Mouse (Mus musculus): ENCODE measurements at regions not wholly inside any gene's neighbourhood (a gene's known extent, or its start where the extent isn't known, plus 50 kb on each side); places are given as distances from the start of the nearest gene placed in this dataset.

- DNase-seq (ENCODE audit: low read depth, low spot score): no peak
These were observed 941.4 kb downstream of the Slc4a3 start for GRCm38 (mm10) chr1:76487481-76487880.

GRCm38 (mm10) chr1:76489681-76490492 lies 943.8 kb downstream of the Slc4a3 start:
- DNase-seq (ENCODE audit: low read depth, low spot score): no peak
- Histone ChIP-seq H3K36me3 (ENCODE audit: control insufficient read depth, insufficient read depth, low read length, poor library complexity, severe bottlenecking) (no peaks in the 10 kb centered on the region), H3K27me3 (ENCODE audit: control insufficient read depth, insufficient read depth, low read length, poor library complexity, severe bottlenecking) (no peaks in the 10 kb centered on the region)

More at GRCm38 (mm10) chr1:76487481-76487880, 941.4 kb downstream of the Slc4a3 start:
- Histone ChIP-seq H3K27me3 (ENCODE audit: control insufficient read depth, insufficient read depth, low read length, poor library complexity, severe bottlenecking) (no peaks in the 10 kb centered on the region), H3K36me3 (ENCODE audit: control insufficient read depth, insufficient read depth, low read length, poor library complexity, severe bottlenecking) (no peaks in the 10 kb centered on the region)

- Histone ChIP-seq H3K27me3 (ENCODE audit: control insufficient read depth, insufficient read depth, low read length, poor library complexity, severe bottlenecking) (no peaks in the 10 kb centered on the region), H3K36me3 (ENCODE audit: control insufficient read depth, insufficient read depth, low read length, poor library complexity, severe bottlenecking) (no peaks in the 10 kb centered on the region)
- no peak for DNase-seq (ENCODE audit: low read depth, low spot score)
These were observed 944.7 kb downstream of the Slc4a3 start for GRCm38 (mm10) chr1:76490719-76491118.

GRCm38 (mm10) chr1:76491187-76491586 lies 945.1 kb downstream of the Slc4a3 start:
- DNase-seq (ENCODE audit: low read depth, low spot score): no peak
- H3K27me3 ChIP-seq (ENCODE audit: control insufficient read depth, insufficient read depth, low read length, poor library complexity, severe bottlenecking): no peaks in the 10 kb centered on the region
- no peaks in the 10 kb centered on the region for H3K36me3 ChIP-seq (ENCODE audit: control insufficient read depth, insufficient read depth, low read length, poor library complexity, severe bottlenecking)

- H3K36me3 ChIP-seq (ENCODE audit: control insufficient read depth, insufficient read depth, low read length, poor library complexity, severe bottlenecking): no peaks in the 10 kb centered on the region
- DNase-seq (ENCODE audit: low read depth, low spot score): no peak
- no peaks in the 10 kb centered on the region for H3K27me3 ChIP-seq (ENCODE audit: control insufficient read depth, insufficient read depth, low read length, poor library complexity, severe bottlenecking)
These were observed 959.1 kb downstream of the Slc4a3 start for GRCm38 (mm10) chr1:76505150-76505549.

- DNase-seq (ENCODE audit: low read depth, low spot score): no peak
- no peaks in the 10 kb centered on the region for H3K36me3 ChIP-seq (ENCODE audit: control insufficient read depth, insufficient read depth, low read length, poor library complexity, severe bottlenecking)
- no peaks in the 10 kb centered on the region for H3K27me3 ChIP-seq (ENCODE audit: control insufficient read depth, insufficient read depth, low read length, poor library complexity, severe bottlenecking)
These were observed 962.8 kb downstream of the Slc4a3 start for GRCm38 (mm10) chr1:76508821-76509220.

GRCm38 (mm10) chr1:76509486-76509885 lies 963.4 kb downstream of the Slc4a3 start:
- DNase-seq (ENCODE audit: low read depth, low spot score): no peak
- Histone ChIP-seq H3K27me3 (ENCODE audit: control insufficient read depth, insufficient read depth, low read length, poor library complexity, severe bottlenecking) (no peaks in the 10 kb centered on the region), H3K36me3 (ENCODE audit: control insufficient read depth, insufficient read depth, low read length, poor library complexity, severe bottlenecking) (no peaks in the 10 kb centered on the region)

GRCm38 (mm10) chr1:76512156-76512555 lies 966.1 kb downstream of the Slc4a3 start:
- H3K36me3 ChIP-seq (ENCODE audit: control insufficient read depth, insufficient read depth, low read length, poor library complexity, severe bottlenecking): no peaks in the 10 kb centered on the region
- no peaks in the 10 kb centered on the region for H3K27me3 ChIP-seq (ENCODE audit: control insufficient read depth, insufficient read depth, low read length, poor library complexity, severe bottlenecking)
- DNase-seq (ENCODE audit: low read depth, low spot score): no peak

- no peak for DNase-seq (ENCODE audit: low read depth, low spot score)
- Histone ChIP-seq H3K36me3 (ENCODE audit: control insufficient read depth, insufficient read depth, low read length, poor library complexity, severe bottlenecking) (no peaks in the 10 kb centered on the region), H3K27me3 (ENCODE audit: control insufficient read depth, insufficient read depth, low read length, poor library complexity, severe bottlenecking) (no peaks in the 10 kb centered on the region)
These were observed 967.4 kb downstream of the Slc4a3 start for GRCm38 (mm10) chr1:76513490-76513889.

GRCm38 (mm10) chr1:76529531-76529930 lies 983.5 kb downstream of the Slc4a3 start:
- Histone ChIP-seq H3K36me3 (ENCODE audit: control insufficient read depth, insufficient read depth, low read length, poor library complexity, severe bottlenecking) (no peaks in the 10 kb centered on the region), H3K27me3 (ENCODE audit: control insufficient read depth, insufficient read depth, low read length, poor library complexity, severe bottlenecking) (no peaks in the 10 kb centered on the region)
- no peak for DNase-seq (ENCODE audit: low read depth, low spot score)

- DNase-seq (ENCODE audit: low read depth, low spot score): no peak
- no peaks in the 10 kb centered on the region for H3K27me3 ChIP-seq (ENCODE audit: control insufficient read depth, insufficient read depth, low read length, poor library complexity, severe bottlenecking)
These were observed 984.3 kb downstream of the Slc4a3 start for GRCm38 (mm10) chr1:76530342-76530741.

GRCm38 (mm10) chr1:76535522-76535956 lies 979.3 kb downstream of the Epha4 start:
- H3K36me3 ChIP-seq (ENCODE audit: control insufficient read depth, insufficient read depth, low read length, poor library complexity, severe bottlenecking): no peaks in the 10 kb centered on the region
- no peak for DNase-seq (ENCODE audit: low read depth, low spot score)
- no peaks in the 10 kb centered on the region for H3K27me3 ChIP-seq (ENCODE audit: control insufficient read depth, insufficient read depth, low read length, poor library complexity, severe bottlenecking)

More at GRCm38 (mm10) chr1:76530342-76530741, 984.3 kb downstream of the Slc4a3 start:
- H3K36me3 ChIP-seq (ENCODE audit: control insufficient read depth, insufficient read depth, low read length, poor library complexity, severe bottlenecking): no peaks in the 10 kb centered on the region

GRCm38 (mm10) chr1:76540529-76540928 lies 974.4 kb downstream of the Epha4 start:
- no peak for DNase-seq (ENCODE audit: low read depth, low spot score)
- H3K36me3 ChIP-seq (ENCODE audit: control insufficient read depth, insufficient read depth, low read length, poor library complexity, severe bottlenecking): no peaks in the 10 kb centered on the region
- no peaks in the 10 kb centered on the region for H3K27me3 ChIP-seq (ENCODE audit: control insufficient read depth, insufficient read depth, low read length, poor library complexity, severe bottlenecking)

GRCm38 (mm10) chr1:76550876-76551275 lies 964.0 kb downstream of the Epha4 start:
- DNase-seq (ENCODE audit: low read depth, low spot score): no peak
- H3K27me3 ChIP-seq (ENCODE audit: control insufficient read depth, insufficient read depth, low read length, poor library complexity, severe bottlenecking): no peaks in the 10 kb centered on the region

GRCm38 (mm10) chr1:76559441-76559840 lies 955.4 kb downstream of the Epha4 start:
- H3K36me3 ChIP-seq (ENCODE audit: control insufficient read depth, insufficient read depth, low read length, poor library complexity, severe bottlenecking): no peaks in the 10 kb centered on the region
- no peak for DNase-seq (ENCODE audit: low read depth, low spot score)
- H3K27me3 ChIP-seq (ENCODE audit: control insufficient read depth, insufficient read depth, low read length, poor library complexity, severe bottlenecking): no peaks in the 10 kb centered on the region

More at GRCm38 (mm10) chr1:76550876-76551275, 964.0 kb downstream of the Epha4 start:
- no peaks in the 10 kb centered on the region for H3K36me3 ChIP-seq (ENCODE audit: control insufficient read depth, insufficient read depth, low read length, poor library complexity, severe bottlenecking)

Measured in splenic B cell, adult 2 months (primary cell).